Mouse (Mus musculus) mature B cell (primary cell): ENCODE measurements around the gene Baz2a.
"Not testable (repeated sequence)": the region's sequence is repeated elsewhere in the genome, so short reads cannot be mapped to it uniquely, and the experiment has no call there.

Experiments used
- in situ Hi-C: fragments of 300-500 bp; cut with MboI; formaldehyde crosslinking; loops from 2 replicates; pipeline ENCODE4 v1.14.3; 2019

Baz2a gene

GRCm38 (mm10) chr10:128091564-128092505, at the start of gene Baz2a:
Baz2a (plus strand) TSS chr10:128091577.
- in situ Hi-C loops, result no loop called here

- in situ Hi-C loops, result no loop called here
These were observed 49.7 kb upstream of the Baz2a start for GRCm38 (mm10) chr10:128041636-128042035.

- in situ Hi-C loops, result no loop called here
These were observed 48.9 kb upstream of the Baz2a start for GRCm38 (mm10) chr10:128042466-128042865.

GRCm38 (mm10) chr10:128043041-128043835, 48.1 kb upstream of the Baz2a start:
- in situ Hi-C loops, result no loop called here

GRCm38 (mm10) chr10:128048157-128048556, 43.2 kb upstream of the Baz2a start:
- in situ Hi-C loops, result no loop called here

- in situ Hi-C loops, result no loop called here
These were observed 41.6 kb upstream of the Baz2a start for GRCm38 (mm10) chr10:128049741-128050140.

- in situ Hi-C loops, result no loop called here
These were observed 41.0 kb upstream of the Baz2a start for GRCm38 (mm10) chr10:128050355-128050754.

GRCm38 (mm10) chr10:128051589-128051988, 39.8 kb upstream of the Baz2a start:
- in situ Hi-C loops, result no loop called here

GRCm38 (mm10) chr10:128052136-128052535, 39.2 kb upstream of the Baz2a start:
- in situ Hi-C loops, result not testable (repeated sequence)

- in situ Hi-C loops, result no loop called here
These were observed 38.4 kb upstream of the Baz2a start for GRCm38 (mm10) chr10:128053001-128053400.

GRCm38 (mm10) chr10:128058184-128058583, 33.2 kb upstream of the Baz2a start:
- in situ Hi-C loops, result no loop called here

- in situ Hi-C loops, result no loop called here
These were observed 32.7 kb upstream of the Baz2a start, which contains the start of gene Ptges3 for GRCm38 (mm10) chr10:128058601-128059151. Ptges3 (plus strand) TSS chr10:128058954.

- in situ Hi-C loops, result no loop called here
These were observed 32.0 kb upstream of the Baz2a start for GRCm38 (mm10) chr10:128059207-128059981.

GRCm38 (mm10) chr10:128061109-128061508, 30.3 kb upstream of the Baz2a start:
- in situ Hi-C loops, result no loop called here

GRCm38 (mm10) chr10:128062221-128062989, 29.0 kb upstream of the Baz2a start:
- in situ Hi-C loops, result no loop called here

- in situ Hi-C loops, result no loop called here
These were observed 25.3 kb upstream of the Baz2a start for GRCm38 (mm10) chr10:128066072-128066471.

- in situ Hi-C loops, result no loop called here
These were observed 22.2 kb upstream of the Baz2a start for GRCm38 (mm10) chr10:128069201-128069600.

- in situ Hi-C loops, result not testable (repeated sequence)
These were observed 20.9 kb upstream of the Baz2a start for GRCm38 (mm10) chr10:128070432-128070831.

GRCm38 (mm10) chr10:128078269-128078668, 13.1 kb upstream of the Baz2a start:
- in situ Hi-C loops, result not testable (repeated sequence)

- in situ Hi-C loops, result no loop called here
These were observed 10.9 kb upstream of the Baz2a start for GRCm38 (mm10) chr10:128080496-128080895.
